Mouse (Mus musculus) heart, embryonic 12.5 days (tissue): ENCODE measurements around the gene Enpp7. TPM values are rescaled to one million over a fixed set of nuclear protein-coding genes. Genes with fewer than 3 reads are reported as not detected.

ENCODE experiments used
- polyA plus RNA-seq: library from polyadenylated mRNA; unstranded; fragments of >200 nt; fragmentation: Nextera tagmentation; extraction: Ambion mirVana; gene quantifications from 2 replicates; pipeline ENCODE4 v1.2.1, GENCODE M21; 2016

Gene Enpp7
- polyA plus RNA-seq, 1 experiment from 2014 or later = not detected

Other genes starting within 250 kb of the Enpp7 start
- 0.08 and 0.26 TPM in 2 replicates for gene Rbfox3, start 76.6 kb upstream of the Enpp7 start, polyA plus RNA-seq
- gene Cbx2, start 34.8 kb downstream of the Enpp7 start, polyA plus RNA-seq = 29.3 and 30.5 TPM in 2 replicates
- gene Cbx8, start 52.8 kb downstream of the Enpp7 start, polyA plus RNA-seq = 7.3 and 8.8 TPM in 2 replicates
- 13.2 and 14.9 TPM in 2 replicates for gene Cbx4, start 98.0 kb downstream of the Enpp7 start, polyA plus RNA-seq
- gene Tbc1d16, start 240.3 kb downstream of the Enpp7 start, polyA plus RNA-seq = 7.4 and 7.5 TPM in 2 replicates
- 3.1 and 3.7 TPM in 2 replicates for gene Ccdc40, start 240.4 kb downstream of the Enpp7 start, polyA plus RNA-seq